Mouse (Mus musculus): Measurements from ENCODE around the gene Pik3cd. TPM values are rescaled to one million over a fixed set of nuclear protein-coding genes. Genes with fewer than 3 reads are reported as not detected.

Pik3cd gene
- polyA plus RNA-seq, 1 experiment from 2014 or later, result 19.6 TPM

DNA sequence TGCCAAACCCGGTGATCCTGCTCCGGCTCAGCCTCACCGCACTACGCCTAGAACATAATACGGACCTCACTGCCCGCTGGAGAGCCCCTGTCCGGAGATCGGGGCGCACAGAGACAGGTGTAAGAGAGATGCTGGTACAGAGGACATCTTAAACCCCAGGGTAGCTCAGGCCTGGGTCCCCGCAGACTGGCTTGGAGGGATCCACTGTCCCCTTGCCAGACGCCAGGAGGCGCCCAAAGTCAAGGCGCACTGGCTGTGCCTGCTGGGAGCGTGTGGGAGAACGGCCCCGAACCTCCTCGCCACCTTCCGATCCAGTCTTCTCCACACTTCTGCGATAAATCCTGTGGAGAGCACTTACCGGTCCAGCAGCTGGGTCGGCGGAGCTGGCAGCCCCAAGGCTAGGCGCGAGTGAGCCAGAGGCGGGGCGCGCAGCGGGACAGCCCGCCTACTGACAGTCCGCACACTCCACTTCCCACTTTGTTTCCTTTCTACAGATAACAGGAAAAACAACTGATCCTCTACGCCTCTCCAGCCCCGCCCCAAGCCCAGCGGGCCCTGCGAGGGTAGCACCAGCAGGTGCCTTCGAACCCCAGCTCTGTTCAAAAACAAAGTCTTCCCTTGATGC is 4.1 kb downstream of the Pik3cd start:
- WGBS, result 2% methylated on average over 35 of the region's 35 CpGs
- H3K9ac ChIP-seq, result peak overlapping the region; percentile 54
- peak overlapping the region; percentile 39 for H3K4me3 ChIP-seq
- no peaks in the 10 kb centered on the region for H3K9me3 ChIP-seq (replicated peaks)
- peaks cover 34% of the 10 kb centered on the region for H3K27me3 ChIP-seq
- peak; percentile 77 for ATAC-seq (ENCODE audit: low FRiP score)
- H3K4me2 ChIP-seq (replicated peaks), result peak overlapping the region; percentile 67
- peaks cover 8% of the 10 kb centered on the region; the same call in 1 of the 2 replicates for H3K4me1 ChIP-seq
- H3K27ac ChIP-seq, result no peak overlapping the region
- no peaks in the 10 kb centered on the region for H3K36me3 ChIP-seq

DNA sequence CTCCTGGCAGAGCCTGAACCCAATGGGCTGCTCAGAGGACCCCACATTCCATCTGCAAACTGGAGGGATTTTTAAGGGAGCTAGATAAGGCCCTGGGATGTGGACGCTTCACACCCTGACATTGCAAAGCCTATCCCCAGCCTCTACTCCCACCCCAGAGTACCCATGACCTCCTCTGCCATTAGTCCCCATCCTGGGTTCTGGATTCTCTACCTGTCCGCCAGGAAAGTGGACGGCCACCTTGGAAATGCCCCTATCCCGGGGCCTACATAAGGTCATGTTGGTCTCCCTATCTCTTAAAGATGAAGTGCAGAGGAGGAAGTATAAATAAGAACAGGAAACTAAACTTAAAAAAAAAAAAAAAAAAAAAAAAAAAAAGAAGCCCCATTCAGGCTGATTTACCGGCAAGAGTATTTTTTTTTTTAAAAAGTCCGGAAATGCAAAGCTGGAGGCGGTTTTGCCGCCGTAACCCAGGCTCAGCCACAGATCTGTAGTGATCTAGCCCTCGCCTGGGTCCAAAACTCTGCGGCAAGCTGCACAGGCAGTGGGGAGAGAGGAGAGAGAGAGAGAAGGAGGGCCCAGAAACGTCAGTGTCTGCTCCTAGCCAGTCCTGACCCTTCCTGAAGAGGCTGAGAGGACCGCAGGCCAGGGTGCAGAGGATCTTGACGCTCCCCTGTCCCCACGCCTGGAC is 4.7 kb downstream of the Pik3cd start:
- ATAC-seq (ENCODE audit: low FRiP score), result no peak
- Histone ChIP-seq H3K4me3 (peak overlapping the region; percentile 39), H3K27me3 (peaks cover 34% of the 10 kb centered on the region), H3K9ac (peak overlapping the region; percentile 54), H3K36me3 (no peaks in the 10 kb centered on the region), H3K9me3 (replicated peaks) (no peaks in the 10 kb centered on the region), H3K4me1 (peaks cover 8% of the 10 kb centered on the region; the same call in 1 of the 2 replicates), H3K4me2 (replicated peaks) (peak overlapping the region; percentile 67), H3K27ac (no peak overlapping the region)
- WGBS, result 13% methylated on average over 15 of the region's 15 CpGs

DNA sequence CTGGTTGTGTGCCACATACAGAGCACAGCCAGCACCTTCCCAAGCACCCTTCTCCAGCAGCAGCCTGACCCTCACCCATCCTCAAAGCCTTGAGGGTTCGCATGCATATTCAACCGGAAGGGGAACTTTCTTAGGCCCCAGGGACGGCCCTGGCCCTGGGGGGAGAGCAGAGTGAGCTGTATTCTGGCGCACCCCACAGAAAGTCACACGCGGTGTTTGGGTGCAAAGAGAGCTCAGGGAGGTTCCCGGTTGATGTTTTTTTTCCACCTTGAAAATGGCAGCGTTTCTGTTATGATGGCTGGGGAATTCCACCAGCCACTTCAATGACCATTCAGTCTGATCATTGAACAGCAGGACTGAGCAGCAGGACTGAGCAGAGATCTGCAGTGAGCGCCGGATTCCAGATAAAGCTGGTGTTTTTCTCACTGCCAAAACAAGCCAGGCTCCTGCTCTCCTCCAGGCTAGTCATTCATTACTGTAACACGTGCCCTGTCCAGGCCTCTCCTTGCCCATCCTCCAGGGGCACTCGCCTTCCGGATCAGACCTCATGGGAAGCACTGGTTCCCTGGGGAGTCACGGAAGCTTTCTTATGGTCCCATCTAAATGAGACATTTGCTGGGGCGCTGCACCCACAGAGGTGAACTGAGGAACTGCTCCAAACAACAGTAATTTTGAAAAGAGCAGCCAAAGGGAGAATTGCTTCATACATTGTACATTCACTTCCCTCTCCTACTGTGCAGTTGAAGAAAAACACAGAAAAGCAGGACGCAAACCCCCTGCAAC is 6.0 kb downstream of the Pik3cd start:
- H3K4me3 ChIP-seq, result no peak overlapping the region
- peaks cover 8% of the 10 kb centered on the region; the same call in 1 of the 2 replicates for H3K4me1 ChIP-seq
- H3K4me2 ChIP-seq (replicated peaks), result no peak overlapping the region
- WGBS, result 36% methylated on average over 16 of the region's 16 CpGs
- H3K36me3 ChIP-seq, result no peaks in the 10 kb centered on the region
- no peak overlapping the region for H3K9ac ChIP-seq
- H3K9me3 ChIP-seq (replicated peaks), result no peaks in the 10 kb centered on the region
- no peak for ATAC-seq (ENCODE audit: low FRiP score)
- no peak overlapping the region for H3K27ac ChIP-seq
- H3K27me3 ChIP-seq, result peaks cover 34% of the 10 kb centered on the region

DNA sequence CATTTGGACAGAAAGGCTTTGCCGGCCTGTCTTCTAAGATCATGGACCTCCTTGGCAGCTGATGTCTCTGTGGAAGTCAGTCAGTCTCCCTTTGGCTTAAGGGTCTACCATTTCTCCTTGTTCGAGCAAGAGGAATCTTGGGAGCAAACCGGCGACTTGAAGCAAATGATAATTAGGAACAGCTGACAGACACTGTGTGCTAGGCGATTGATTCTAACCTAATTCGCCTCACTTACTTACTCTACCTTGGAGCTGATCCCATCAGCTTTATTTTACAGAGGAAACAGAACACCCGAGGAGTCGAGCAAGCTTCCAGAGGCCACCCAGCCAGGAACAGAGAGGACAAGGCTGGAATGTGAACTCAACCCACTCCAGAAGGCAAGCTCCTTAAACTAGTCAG is 11.0 kb downstream of the Pik3cd start:
- no peak overlapping the region for H3K4me2 ChIP-seq (replicated peaks)
- H3K9ac ChIP-seq, result no peak overlapping the region
- H3K36me3 ChIP-seq, result no peaks in the 10 kb centered on the region
- H3K27me3 ChIP-seq, result 0 out of 2 replicates have a peak, but pooled peaks cover 2% of the 10 kb centered on the region
- 66% methylated on average over 8 of the region's 8 CpGs for WGBS
- no peak for ATAC-seq (ENCODE audit: low FRiP score)
- peaks cover 8% of the 10 kb centered on the region; the same call in 1 of the 2 replicates for H3K4me1 ChIP-seq
- no peak overlapping the region for H3K4me3 ChIP-seq
- no peak overlapping the region for H3K27ac ChIP-seq
- no peaks in the 10 kb centered on the region for H3K9me3 ChIP-seq (replicated peaks)

DNA sequence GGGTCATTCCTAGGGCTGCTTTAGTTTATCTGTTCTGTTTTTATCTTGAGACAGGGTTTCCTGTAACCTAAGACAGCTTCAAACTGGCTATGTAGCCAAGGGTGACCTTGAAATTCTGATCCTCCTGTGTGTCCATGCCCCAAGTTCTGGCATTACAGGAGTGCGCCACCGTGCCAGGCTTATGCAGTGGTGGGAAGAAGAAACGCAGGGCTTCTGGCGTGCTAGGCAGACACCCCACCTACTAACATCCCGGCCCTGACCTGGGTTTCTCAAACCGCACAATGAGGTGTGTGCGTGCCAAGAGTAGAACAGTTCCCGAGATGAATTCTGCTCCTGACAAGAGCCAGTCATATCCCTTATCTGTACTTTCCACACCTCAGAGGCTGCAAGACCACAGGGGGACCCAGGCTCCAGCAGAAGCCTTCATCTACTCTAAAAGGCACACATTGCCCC is 11.5 kb downstream of the Pik3cd start:
- H3K27ac ChIP-seq, result no peak overlapping the region
- no peak overlapping the region for H3K9ac ChIP-seq
- WGBS, result 94% methylated on average over 8 of the region's 8 CpGs
- peaks cover 8% of the 10 kb centered on the region; the same call in 1 of the 2 replicates for H3K4me1 ChIP-seq
- no peaks in the 10 kb centered on the region for H3K27me3 ChIP-seq
- H3K9me3 ChIP-seq (replicated peaks), result no peaks in the 10 kb centered on the region
- no peak for ATAC-seq (ENCODE audit: low FRiP score)
- H3K4me3 ChIP-seq, result no peak overlapping the region
- H3K4me2 ChIP-seq (replicated peaks), result no peak overlapping the region
- H3K36me3 ChIP-seq, result no peaks in the 10 kb centered on the region

DNA sequence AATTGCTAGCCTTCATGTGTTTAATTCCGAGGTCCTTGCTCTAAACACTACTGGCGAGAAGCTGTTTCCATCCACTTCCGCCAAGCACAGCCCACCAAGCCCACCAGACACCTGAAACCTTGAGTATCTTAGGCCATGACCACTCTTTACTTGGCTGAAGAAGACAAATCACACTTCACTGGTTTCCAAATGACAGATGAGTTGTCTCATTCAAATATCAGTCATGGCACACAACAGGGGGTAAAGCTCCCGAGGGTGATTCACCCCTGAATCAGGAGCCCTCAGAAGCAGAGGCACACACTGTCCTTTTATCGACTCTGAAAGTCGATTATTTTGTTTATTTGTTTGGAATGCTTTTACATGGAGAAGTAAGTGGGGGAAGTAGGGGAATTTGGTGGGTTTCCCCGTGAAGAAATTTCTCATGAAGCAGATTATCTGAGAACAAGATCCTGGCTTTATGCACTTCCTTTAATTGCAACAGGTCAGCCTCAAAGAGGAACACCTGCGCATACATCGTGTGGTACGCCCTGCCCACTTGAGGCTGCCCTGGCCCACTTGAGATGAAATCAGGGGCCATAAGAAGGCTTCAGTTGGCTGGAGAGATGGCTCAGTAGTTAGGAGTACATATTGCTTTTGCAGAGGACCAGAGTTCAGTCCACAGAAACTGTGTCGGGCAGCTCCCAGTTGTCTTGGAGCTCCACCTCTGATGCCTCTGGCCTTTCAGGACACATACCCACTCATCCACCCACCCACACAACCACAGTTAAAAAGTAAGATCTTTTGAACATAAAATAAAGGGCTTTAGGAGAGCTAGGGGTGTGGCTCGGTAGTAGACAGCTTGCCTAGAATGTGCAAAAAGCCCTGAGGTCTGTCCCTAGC is 12.3 kb downstream of the Pik3cd start:
- H3K9me3 ChIP-seq (replicated peaks), result no peaks in the 10 kb centered on the region
- H3K36me3 ChIP-seq, result no peaks in the 10 kb centered on the region
- no peak overlapping the region for H3K4me3 ChIP-seq
- ATAC-seq (ENCODE audit: low FRiP score), result no peak
- no peak overlapping the region for H3K9ac ChIP-seq
- 80% methylated on average over 12 of the region's 12 CpGs for WGBS
- H3K27me3 ChIP-seq, result no peaks in the 10 kb centered on the region
- H3K4me1 ChIP-seq, result peaks cover 8% of the 10 kb centered on the region; the same call in 1 of the 2 replicates
- no peak overlapping the region for H3K4me2 ChIP-seq (replicated peaks)
- H3K27ac ChIP-seq, result no peak overlapping the region

DNA sequence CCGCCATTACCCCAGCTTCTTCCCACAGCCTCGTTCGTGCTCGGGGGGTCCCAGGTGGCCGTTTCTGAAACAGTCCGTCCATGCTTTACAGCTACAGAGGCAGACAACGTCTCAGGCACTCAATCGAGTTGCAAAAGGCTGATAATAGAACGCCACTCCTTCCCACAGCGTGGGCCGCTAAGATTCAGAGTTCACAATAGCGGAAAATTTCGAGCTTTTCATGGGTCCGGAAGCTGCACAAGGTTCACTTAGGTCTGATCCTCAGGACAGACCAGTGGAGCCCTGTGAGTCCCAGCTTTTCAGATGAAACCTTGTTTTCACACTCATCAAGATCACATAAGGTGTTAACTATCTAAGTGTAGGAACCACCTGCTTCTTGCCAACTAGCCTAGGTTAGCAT is 13.5 kb downstream of the Pik3cd start:
- no peak overlapping the region for H3K27ac ChIP-seq
- peaks cover 8% of the 10 kb centered on the region; the same call in 1 of the 2 replicates for H3K4me1 ChIP-seq
- H3K36me3 ChIP-seq, result no peaks in the 10 kb centered on the region
- no peaks in the 10 kb centered on the region for H3K9me3 ChIP-seq (replicated peaks)
- 76% methylated on average over 14 of the region's 14 CpGs for WGBS
- H3K9ac ChIP-seq, result no peak overlapping the region
- no peaks in the 10 kb centered on the region for H3K27me3 ChIP-seq
- H3K4me3 ChIP-seq, result no peak overlapping the region
- no peak for ATAC-seq (ENCODE audit: low FRiP score)
- H3K4me2 ChIP-seq (replicated peaks), result no peak overlapping the region

DNA sequence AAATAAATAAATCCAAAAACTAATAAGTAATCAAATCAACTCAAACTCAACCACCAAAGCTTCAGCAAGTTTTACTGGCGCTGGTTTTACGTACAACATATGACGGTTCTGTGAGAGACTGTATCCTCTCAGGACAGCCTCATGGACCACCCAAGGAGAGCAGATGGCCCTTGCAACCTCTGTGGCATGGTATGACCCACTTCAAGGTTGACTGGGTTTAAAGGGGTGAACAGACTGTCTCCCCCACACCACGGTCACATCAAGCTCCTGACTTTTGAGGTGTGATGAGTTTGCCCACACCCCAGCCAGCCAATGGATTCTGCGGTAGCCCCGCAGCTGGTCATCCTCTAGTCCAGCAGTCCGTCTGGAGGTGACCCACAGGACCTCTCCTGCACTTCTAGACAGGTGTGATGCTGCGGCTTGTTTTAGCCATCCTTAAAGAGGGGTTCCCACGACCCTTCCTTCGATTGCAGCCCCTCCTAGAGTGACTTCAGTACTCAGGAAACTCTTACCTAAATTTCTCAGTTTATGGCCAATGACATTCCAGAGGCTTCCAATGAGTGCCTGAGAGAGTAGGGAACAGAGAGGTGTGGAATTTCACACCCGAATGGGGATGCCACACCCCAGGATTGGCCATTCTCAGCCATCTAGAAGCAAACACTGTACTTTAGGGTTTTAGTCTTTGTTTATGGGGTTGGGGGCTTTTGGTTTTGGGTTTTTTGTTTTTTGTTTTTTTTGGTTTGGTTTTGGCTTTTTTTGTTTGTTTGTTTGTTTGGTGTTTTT is 17.3 kb downstream of the Pik3cd start:
- no peaks in the 10 kb centered on the region for H3K36me3 ChIP-seq
- no peak overlapping the region for H3K27ac ChIP-seq
- H3K4me3 ChIP-seq, result no peak overlapping the region
- 84% methylated on average over 11 of the region's 11 CpGs for WGBS
- ATAC-seq (ENCODE audit: low FRiP score), result no peak
- H3K9me3 ChIP-seq (replicated peaks), result no peaks in the 10 kb centered on the region
- H3K27me3 ChIP-seq, result no peaks in the 10 kb centered on the region
- no peak overlapping the region for H3K4me2 ChIP-seq (replicated peaks)
- no peak overlapping the region for H3K9ac ChIP-seq
- H3K4me1 ChIP-seq, result peaks cover 4% of the 10 kb centered on the region; the same call in 1 of the 2 replicates

DNA sequence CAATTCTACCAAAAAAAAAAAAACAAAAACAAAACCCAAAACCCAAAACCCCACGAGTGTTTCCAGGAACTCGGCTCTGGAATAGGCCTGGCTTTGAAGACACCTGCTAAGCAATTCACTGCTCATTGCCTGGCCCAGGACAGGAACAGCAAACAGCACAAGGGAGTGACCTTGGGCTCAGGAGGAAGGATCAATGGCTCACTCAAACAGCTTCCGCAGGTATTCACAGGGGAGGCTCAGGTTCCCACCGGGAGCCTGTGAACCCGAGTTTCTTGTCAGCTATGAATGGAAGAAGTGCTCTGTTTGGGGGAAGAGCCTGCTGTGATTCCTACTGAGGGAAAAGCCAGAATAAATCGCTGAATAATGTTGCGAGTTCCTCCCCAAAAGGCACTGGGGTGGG is 18.5 kb downstream of the Pik3cd start:
- Histone ChIP-seq H3K36me3 (no peaks in the 10 kb centered on the region), H3K9ac (no peak overlapping the region), H3K4me2 (replicated peaks) (no peak overlapping the region), H3K27ac (no peak overlapping the region), H3K9me3 (replicated peaks) (no peaks in the 10 kb centered on the region), H3K4me3 (no peak overlapping the region), H3K27me3 (no peaks in the 10 kb centered on the region), H3K4me1 (peaks cover 3% of the 10 kb centered on the region; the same call in 1 of the 2 replicates)
- WGBS, result 15% methylated on average over 7 of the region's 7 CpGs
- no peak for ATAC-seq (ENCODE audit: low FRiP score)

DNA sequence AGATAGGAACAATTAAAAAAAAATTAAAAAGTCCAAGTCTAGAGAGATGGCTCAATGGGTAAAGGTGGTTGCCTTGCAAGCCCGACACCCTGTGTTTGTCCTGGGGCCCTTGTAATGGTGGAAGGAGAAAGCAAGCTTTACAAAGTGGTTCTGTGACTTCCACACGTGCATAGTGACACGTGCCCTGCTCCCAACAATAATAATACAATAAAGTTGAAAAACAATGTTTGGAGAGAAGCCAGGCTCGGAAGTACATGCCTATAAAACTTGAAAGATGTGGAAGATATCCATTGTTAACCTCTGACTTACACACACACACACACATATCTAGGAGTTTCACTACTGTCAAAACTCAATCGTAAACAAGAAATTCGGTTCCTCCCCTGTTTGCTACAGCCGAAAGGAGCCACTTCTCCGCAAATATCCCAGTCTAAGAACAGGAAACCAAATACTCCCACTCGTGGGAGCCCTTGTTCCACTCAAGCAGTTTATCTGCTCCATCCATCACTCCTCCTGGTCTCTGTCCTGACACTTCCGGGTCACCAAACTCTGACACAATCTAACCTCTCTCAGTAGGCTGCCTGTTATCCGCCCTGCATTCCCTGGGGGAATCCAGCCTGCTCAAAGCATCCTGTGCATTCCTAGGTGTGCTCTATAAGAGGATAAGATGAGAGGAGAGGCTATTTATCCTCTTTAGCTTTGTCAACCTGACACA is 23.2 kb downstream of the Pik3cd start:
- Histone ChIP-seq H3K4me1 (0 out of 2 replicates have a peak, but pooled peaks cover 10% of the 10 kb centered on the region), H3K27me3 (peaks cover 8% of the 10 kb centered on the region), H3K9me3 (replicated peaks) (no peaks in the 10 kb centered on the region), H3K4me3 (no peak overlapping the region), H3K9ac (no peak overlapping the region), H3K4me2 (replicated peaks) (no peak overlapping the region), H3K36me3 (no peaks in the 10 kb centered on the region), H3K27ac (peak overlapping the region; percentile 17; the same call in 1 of the 2 replicates)
- WGBS, result 73% methylated on average over 11 of the region's 11 CpGs
- ATAC-seq (ENCODE audit: low FRiP score), result no peak

Measured in hindbrain, embryonic 12.5 days (tissue).